Mouse (Mus musculus) spleen, adult 2 months (tissue): ENCODE data around the gene Rom1. TPM values are rescaled to one million over a fixed set of nuclear protein-coding genes. Genes with fewer than 3 reads are reported as not detected.

ENCODE experiments used
- DNase-seq, 2 experiments: peaks; one replicate each; pipeline versions ENCODE4 v3.0.0 to v3.0.0-alpha.2; 2012 to 2021; ENCODE audit warnings: low spot score in 2 of 2, low read depth in 1 of 2
- H3K27ac ChIP-seq: fragments of 200-500 bp; 2 replicates; pipeline ENCODE4 v1.5.1; 2012; ENCODE audit warnings: low read length, inconsistent platforms; ENCODE audit not compliant: insufficient read depth
- H3K27me3 ChIP-seq: fragments of 200-500 bp; 2 replicates; pipeline ENCODE4 v1.6.1; 2012; ENCODE audit warnings: mild to moderate bottlenecking, moderate library complexity, low read length, inconsistent platforms; ENCODE audit not compliant: control insufficient read depth, insufficient read depth
- H3K36me3 ChIP-seq: fragments of 200-500 bp; 2 replicates; pipeline ENCODE4 v1.6.1; 2012; ENCODE audit warnings: mild to moderate bottlenecking, low read length, inconsistent platforms; ENCODE audit not compliant: control insufficient read depth, insufficient read depth
- H3K4me1 ChIP-seq: fragments of 200-500 bp; 2 replicates; pipeline ENCODE4 v1.6.1; 2011; ENCODE audit warnings: inconsistent platforms; ENCODE audit not compliant: control insufficient read depth, insufficient read depth, insufficient read length
- H3K4me3 ChIP-seq: fragments of 200-500 bp; 2 replicates; pipeline ENCODE4 v1.5.1; 2011; ENCODE audit warnings: mild to moderate bottlenecking, inconsistent platforms; ENCODE audit not compliant: insufficient read depth, insufficient read length; ENCODE audit errors: extremely low read depth
- CTCF ChIP-seq: fragments of 200-500 bp; IDR thresholded peaks from 2 replicates; pipeline ENCODE4 v1.5.1; 2011; ENCODE audit warnings: mild to moderate bottlenecking, inconsistent platforms; ENCODE audit not compliant: insufficient read depth, insufficient read length, insufficient replicate concordance; ENCODE audit errors: extremely low read depth
- POLR2A ChIP-seq: fragments of 200-500 bp; IDR thresholded peaks from 2 replicates; pipeline ENCODE4 v1.6.1; 2011; ENCODE audit warnings: low read depth, low read length, inconsistent platforms
- WGBS: fragments of 180-500 bp; shearing (Covaris S2); methylation state at CpG from one replicate; pipeline ENCODE4 v1.1.7; 2018; 5-methylcytosine and 5-hydroxymethylcytosine counted together
- polyA plus RNA-seq: library from polyadenylated mRNA; depleted of rRNA; stranded (reverse); fragments of >200 nt; gene quantifications from 2 replicates; pipeline ENCODE4 v1.2.3, GENCODE M21; 2012

Rom1 gene
- polyA plus RNA-seq, 1 experiment, result 10.0 TPM

GRCm38 (mm10) chr19:8966590-8967372, 37.6 kb upstream of the Rom1 start, which contains the start of gene Eef1g:
Eef1g (plus strand) TSS chr19:8967041.
- peak within 1 kb of the TSS; percentile 88 for H3K27ac ChIP-seq
- under 1% methylated on average over 52 of the region's 52 CpGs for WGBS
- peaks cover 55% of the 10 kb centered on the region for H3K36me3 ChIP-seq
- peak; percentile 99 for DNase-seq
- H3K4me1 ChIP-seq, result peaks cover 2% of the 10 kb centered on the region; the same call in 1 of the 2 replicates
- no peaks in the 10 kb centered on the region for H3K27me3 ChIP-seq
- peak within 1 kb of the TSS; percentile 76 for H3K4me3 ChIP-seq
- TF ChIP-seq CTCF (no peak), POLR2A (peak; percentile 58)

- H3K4me3 ChIP-seq, result peak overlapping the region; percentile 66
- DNase-seq, result no peak
- H3K36me3 ChIP-seq, result peaks cover 56% of the 10 kb centered on the region
- peaks cover 2% of the 10 kb centered on the region; the same call in 1 of the 2 replicates for H3K4me1 ChIP-seq
- WGBS, result 33% methylated on average over 5 of the region's 5 CpGs
- TF ChIP-seq CTCF, result no peak
- TF ChIP-seq POLR2A, result no peak
- H3K27me3 ChIP-seq, result no peaks in the 10 kb centered on the region
- H3K27ac ChIP-seq, result peak overlapping the region; percentile 88
These were observed 37.0 kb upstream of the Rom1 start for GRCm38 (mm10) chr19:8966198-8966589.

- peak in 1 of 2 experiments; percentile 26 for DNase-seq
- WGBS, result 79% methylated on average over 8 of the region's 8 CpGs
- Histone ChIP-seq H3K36me3 (peaks cover 52% of the 10 kb centered on the region), H3K27ac (no peak overlapping the region), H3K27me3 (no peaks in the 10 kb centered on the region), H3K4me3 (no peak overlapping the region), H3K4me1 (peaks cover 2% of the 10 kb centered on the region; the same call in 1 of the 2 replicates)
- TF ChIP-seq POLR2A (no peak), CTCF (no peak)
These were observed 36.6 kb upstream of the Rom1 start for GRCm38 (mm10) chr19:8965771-8966170.

GRCm38 (mm10) chr19:8965075-8965474, 35.9 kb upstream of the Rom1 start:
- 96% methylated on average over 11 of the region's 11 CpGs for WGBS
- no peak for TF ChIP-seq POLR2A
- no peak for TF ChIP-seq CTCF
- Histone ChIP-seq H3K27me3 (no peaks in the 10 kb centered on the region), H3K27ac (no peak overlapping the region), H3K36me3 (peaks cover 51% of the 10 kb centered on the region), H3K4me1 (peaks cover 2% of the 10 kb centered on the region; the same call in 1 of the 2 replicates), H3K4me3 (no peak overlapping the region)
- DNase-seq, result no peak

- TF ChIP-seq POLR2A (no peak), CTCF (no peak)
- no peak overlapping the region for H3K4me3 ChIP-seq
- H3K27me3 ChIP-seq, result no peaks in the 10 kb centered on the region
- WGBS, result 97% methylated on average over 2 of the region's 2 CpGs
- no peak overlapping the region for H3K27ac ChIP-seq
- H3K4me1 ChIP-seq, result peaks cover 2% of the 10 kb centered on the region; the same call in 1 of the 2 replicates
- H3K36me3 ChIP-seq, result peaks cover 49% of the 10 kb centered on the region
- no peak for DNase-seq
These were observed 33.1 kb upstream of the Rom1 start for GRCm38 (mm10) chr19:8962256-8962655.

- H3K4me1 ChIP-seq, result peaks cover 7% of the 10 kb centered on the region; the same call in 1 of the 2 replicates
- H3K36me3 ChIP-seq, result peaks cover 22% of the 10 kb centered on the region
- H3K4me3 ChIP-seq, result peak overlapping the region; percentile 91
- 1% methylated on average over 9 of the region's 9 CpGs for WGBS
- H3K27ac ChIP-seq, result peak overlapping the region; percentile 14; the same call in 1 of the 2 replicates
- no peaks in the 10 kb centered on the region for H3K27me3 ChIP-seq
- no peak for DNase-seq
- TF ChIP-seq POLR2A (no peak), CTCF (no peak)
These were observed 25.0 kb upstream of the Rom1 start for GRCm38 (mm10) chr19:8954171-8954570.
